Mouse (Mus musculus) liver, adult 2 months (tissue): ENCODE measurements around the gene Msh3.

Experiments
- CTCF ChIP-seq: fragments of 200-500 bp; IDR thresholded peaks from 2 replicates; pipeline ENCODE4 v1.5.1; 2011; ENCODE audit warnings: low read depth, low read length, control low read depth
- POLR2A ChIP-seq: fragments of 200-500 bp; IDR thresholded peaks from 2 replicates; pipeline ENCODE4 v1.6.1; 2011; ENCODE audit warnings: low read length, control low read depth; ENCODE audit not compliant: insufficient read depth; ENCODE audit errors: extremely low read depth

DNA sequence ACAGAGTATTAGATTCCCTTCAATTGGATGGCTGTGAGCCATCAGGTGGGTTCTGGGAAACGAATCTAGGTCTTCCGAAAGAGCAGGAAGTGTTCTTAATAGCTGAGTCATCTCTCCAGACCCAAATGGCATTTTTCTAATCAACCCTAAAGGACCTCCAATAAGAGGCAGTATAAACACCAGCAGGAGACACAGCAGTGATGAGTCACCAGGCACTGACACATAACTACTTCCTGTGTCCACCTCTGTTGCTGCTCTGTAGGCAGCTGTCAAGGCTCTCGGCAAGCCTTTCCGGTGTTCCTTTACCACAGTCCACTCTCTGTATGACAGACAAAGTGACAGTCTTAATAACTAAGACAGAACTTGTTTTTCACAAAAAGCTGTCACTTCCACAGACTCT is 113.4 kb downstream of the Msh3 start:
- TF ChIP-seq CTCF, result no peak
- no peak for TF ChIP-seq POLR2A
